Mouse (Mus musculus) ovary, adult 18-20 months (tissue): ENCODE results near the gene Nnat.

Experiments used
- DNase-seq: peaks from one replicate; pipeline ENCODE4 v3.0.0; 2022; ENCODE audit warnings: low spot score, mixed read lengths

Gene Nnat

DNA sequence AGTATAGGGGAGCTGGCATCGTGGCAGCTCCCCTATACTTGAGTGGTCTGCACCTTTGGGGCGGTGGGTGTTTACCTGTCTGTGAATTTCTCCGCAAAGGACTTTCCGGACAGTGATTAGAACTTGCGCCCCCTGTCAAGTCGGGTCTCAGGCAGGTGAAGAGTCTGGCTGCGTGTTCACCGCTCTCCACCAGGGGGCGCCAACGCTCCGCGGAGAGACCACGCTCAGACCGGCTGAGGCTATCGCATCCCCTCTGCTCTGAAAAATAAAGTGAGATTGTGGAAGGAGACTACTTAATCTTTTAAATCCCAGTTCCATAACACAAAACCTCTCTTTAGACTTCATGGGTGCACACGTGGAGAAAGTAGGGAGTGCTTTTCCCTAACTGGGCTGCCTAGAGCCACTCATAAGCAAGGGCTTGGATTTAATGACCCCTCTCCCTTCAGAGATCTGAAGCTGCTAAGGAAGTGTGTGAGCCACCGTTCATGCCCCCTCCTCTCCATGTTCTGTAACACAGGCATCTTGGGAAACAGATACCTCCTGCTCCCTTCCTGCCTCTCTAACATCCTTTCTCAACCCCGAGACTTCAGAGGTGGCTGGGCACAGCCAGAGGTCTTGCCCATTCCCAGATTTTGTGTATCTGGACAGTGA is 45.3 kb downstream of the Nnat start:
- peak; percentile 32 for DNase-seq

DNA sequence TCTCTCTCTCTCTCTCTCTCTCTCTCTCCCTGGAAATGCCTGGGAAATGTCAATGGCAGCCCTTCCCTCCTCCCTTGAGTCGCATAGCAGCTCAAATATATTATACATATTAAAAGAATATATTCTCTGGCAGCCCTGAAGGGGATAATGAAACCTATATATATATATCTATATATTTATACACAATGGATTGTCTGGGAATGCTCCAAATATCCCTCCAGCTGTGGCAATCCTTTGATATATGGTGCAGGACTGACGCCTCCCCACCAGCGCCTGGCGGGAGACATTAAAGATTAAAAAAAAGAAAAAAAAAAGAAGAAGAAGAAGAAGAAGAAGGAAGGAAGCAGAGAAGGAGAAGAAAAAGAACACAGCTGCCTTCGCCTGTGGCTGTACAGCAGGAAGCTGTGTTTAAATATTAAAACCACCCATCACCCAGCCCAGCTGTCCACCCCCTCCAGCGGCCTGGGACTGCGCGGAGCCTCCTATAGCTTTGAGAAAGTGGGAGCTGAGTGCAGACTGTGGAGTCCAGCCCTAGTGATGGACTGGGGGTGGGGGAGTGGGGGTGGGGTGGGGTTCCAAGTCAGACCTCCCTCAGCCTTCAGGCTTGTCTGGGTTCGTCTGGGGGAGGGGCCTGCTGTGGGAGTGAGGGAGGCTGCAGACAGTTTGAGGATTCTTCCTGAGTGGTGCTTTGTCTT is 47.8 kb downstream of the Nnat start:
- DNase-seq: no peak

- DNase-seq: no peak
Observed at GRCm38 (mm10) chr2:157611735-157612134, 51.9 kb downstream of the Nnat start.
